Mouse (Mus musculus) forebrain, embryonic 11.5 days (tissue): ENCODE measurements at regions not wholly inside any gene's neighbourhood (a gene's known extent, or its start where the extent isn't known, plus 50 kb on each side); places are given as distances from the start of the nearest gene placed in this dataset.

Experiments used
- ATAC-seq: fragments of 200-750 bp; cut with Nextera tagmentation; replicated peaks from 2 replicates; pipeline ENCODE4 v1.8.0; 2017; ENCODE audit warnings: moderate TSS enrichment; ENCODE audit not compliant: low FRiP score
- DNase-seq: peaks from one replicate; pipeline ENCODE4 v3.0.0-alpha.2; 2017; ENCODE audit warnings: low spot score
- H3K27ac ChIP-seq: fragments of 300-500 bp; sonication (generic); 2 replicates; pipeline ENCODE4 v1.5.1; 2014; ENCODE audit warnings: low read depth, low read length
- H3K27me3 ChIP-seq: fragments of 300-500 bp; sonication (generic); 2 replicates; pipeline ENCODE4 v1.6.1; 2014; ENCODE audit warnings: mild to moderate bottlenecking, low read length, mixed read lengths; ENCODE audit not compliant: control insufficient read depth, insufficient read depth
- H3K36me3 ChIP-seq: fragments of 300-500 bp; sonication (generic); 2 replicates; pipeline ENCODE4 v1.6.1; 2014; ENCODE audit warnings: mild to moderate bottlenecking, low read length, moderate library complexity, mixed read lengths; ENCODE audit not compliant: control insufficient read depth, insufficient read depth
- H3K4me1 ChIP-seq: fragments of 300-500 bp; sonication (generic); replicated peaks from 2 replicates; pipeline ENCODE4 v1.6.1; 2014; ENCODE audit warnings: low read length, mixed read lengths; ENCODE audit not compliant: control insufficient read depth, insufficient read depth
- H3K4me2 ChIP-seq: fragments of 300-500 bp; sonication (generic); 2 replicates; pipeline ENCODE4 v1.6.1; 2014; ENCODE audit warnings: low read depth, mild to moderate bottlenecking, low read length, moderate library complexity, mixed read lengths; ENCODE audit not compliant: severe bottlenecking
- H3K4me3 ChIP-seq: fragments of 300-500 bp; sonication (generic); 2 replicates; pipeline ENCODE4 v1.5.1; 2014; ENCODE audit warnings: low read depth, low read length
- H3K9ac ChIP-seq: fragments of 300-500 bp; sonication (generic); 2 replicates; pipeline ENCODE4 v1.6.1; 2014; ENCODE audit warnings: low read length
- H3K9me3 ChIP-seq: fragments of 300-500 bp; sonication (generic); 2 replicates; pipeline ENCODE4 v1.6.1; 2016; ENCODE audit warnings: low read length, mixed read lengths; ENCODE audit not compliant: control insufficient read depth
- WGBS: fragments of 180-500 bp; shearing (Covaris S2); extraction: QIAGEN DNeasy Blood & Tissue Kit; methylation state at CpG from one replicate; pipeline ENCODE4 v1.1.7; 2014; 5-methylcytosine and 5-hydroxymethylcytosine counted together

DNA sequence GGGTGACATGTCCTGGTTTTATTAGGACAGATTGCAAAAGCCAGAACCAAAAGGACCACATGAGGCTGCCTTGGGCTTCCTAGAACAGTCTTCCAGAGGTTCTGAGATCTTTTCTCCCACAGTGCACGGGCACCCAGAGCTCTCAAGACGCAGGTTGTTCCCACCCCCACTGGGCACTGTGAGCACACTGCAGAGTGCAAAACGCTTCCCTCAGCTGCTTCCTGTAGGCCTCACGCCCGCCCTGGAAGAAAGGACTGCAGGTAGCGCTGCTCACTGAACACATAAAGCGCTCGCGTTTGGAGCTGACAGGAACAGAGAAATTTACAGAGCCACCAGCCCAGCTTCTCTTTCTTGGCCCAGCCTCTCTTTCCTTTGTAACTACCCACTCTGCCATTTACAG is 262.5 kb upstream of the Usp24 start:
- no peaks in the 10 kb centered on the region for H3K9me3 ChIP-seq
- H3K36me3 ChIP-seq = no peaks in the 10 kb centered on the region
- 77% methylated on average over 9 of the region's 9 CpGs for WGBS
- no peak overlapping the region for H3K4me3 ChIP-seq
- H3K4me2 ChIP-seq = no peak overlapping the region
- H3K9ac ChIP-seq = no peak overlapping the region
- no peaks in the 10 kb centered on the region for H3K27me3 ChIP-seq
- H3K27ac ChIP-seq = no peak overlapping the region
- ATAC-seq (no peak), DNase-seq (no peak)
- no peaks in the 10 kb centered on the region for H3K4me1 ChIP-seq

- Histone ChIP-seq H3K36me3 (no peaks in the 10 kb centered on the region), H3K4me3 (no peak overlapping the region), H3K4me1 (no peaks in the 10 kb centered on the region), H3K4me2 (no peak overlapping the region), H3K27me3 (no peaks in the 10 kb centered on the region), H3K9me3 (no peaks in the 10 kb centered on the region), H3K9ac (no peak overlapping the region), H3K27ac (no peak overlapping the region)
- WGBS = 81% methylated on average over 7 of the region's 7 CpGs
- ATAC-seq (no peak), DNase-seq (no peak)
Observed at GRCm38 (mm10) chr4:106054324-106054723, 261.7 kb upstream of the Usp24 start.

DNA sequence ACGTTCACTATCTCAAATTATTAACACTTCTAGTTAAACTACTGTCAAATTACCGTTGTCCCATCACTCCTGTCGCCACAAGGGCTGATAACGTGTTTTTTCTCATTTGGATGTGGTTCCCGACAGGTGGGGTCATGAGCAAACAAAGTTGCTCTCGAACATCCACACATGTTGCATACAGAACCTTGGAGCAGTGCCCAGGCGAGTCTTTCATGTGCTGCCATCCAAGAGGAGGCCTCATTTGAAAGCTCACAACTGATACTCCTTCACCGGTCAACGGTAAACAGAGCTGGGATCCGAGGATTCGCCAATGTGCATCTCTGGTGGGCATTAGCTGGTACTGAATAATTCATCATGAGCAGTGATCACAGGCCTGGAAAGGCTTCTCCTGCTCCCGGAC is 253.4 kb upstream of the Usp24 start:
- Histone ChIP-seq H3K4me1 (no peaks in the 10 kb centered on the region), H3K27me3 (no peaks in the 10 kb centered on the region), H3K36me3 (no peaks in the 10 kb centered on the region), H3K4me2 (no peak overlapping the region), H3K27ac (no peak overlapping the region), H3K4me3 (no peak overlapping the region), H3K9me3 (no peaks in the 10 kb centered on the region), H3K9ac (no peak overlapping the region)
- 89% methylated on average over 12 of the region's 12 CpGs for WGBS
- DNase-seq = no peak
- no peak for ATAC-seq

DNA sequence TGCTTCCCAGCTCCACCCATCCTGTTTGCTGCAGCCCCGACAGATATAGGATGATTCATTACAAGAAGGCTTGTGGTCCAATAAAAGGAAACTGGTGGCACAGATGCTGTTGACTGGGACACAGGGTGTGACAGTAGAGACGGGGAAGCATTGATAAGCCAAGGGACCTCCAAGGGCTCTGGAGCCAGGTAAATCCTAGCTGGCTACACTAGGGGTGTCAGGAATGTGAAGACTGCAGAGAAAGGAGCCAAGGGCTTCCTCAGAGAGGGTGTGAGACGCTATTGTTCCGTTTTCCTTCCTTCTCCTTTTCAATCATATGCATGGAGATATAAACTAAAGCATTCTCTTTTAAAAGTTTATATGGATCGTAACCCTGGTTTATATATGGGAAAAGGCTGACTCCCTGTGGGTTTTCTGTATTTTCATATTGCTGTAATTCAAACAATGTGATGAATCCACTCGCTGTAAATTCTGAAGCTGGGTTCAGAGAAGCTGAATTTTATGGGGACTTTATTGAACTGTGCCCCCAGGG is 252.1 kb upstream of the Usp24 start:
- WGBS = 80% methylated on average over 6 of the region's 6 CpGs
- Histone ChIP-seq H3K27ac (no peak overlapping the region), H3K27me3 (no peaks in the 10 kb centered on the region), H3K9ac (no peak overlapping the region), H3K4me1 (no peaks in the 10 kb centered on the region), H3K9me3 (no peaks in the 10 kb centered on the region), H3K4me3 (no peak overlapping the region), H3K36me3 (no peaks in the 10 kb centered on the region), H3K4me2 (no peak overlapping the region)
- ATAC-seq = no peak
- peak; percentile 23 for DNase-seq

DNA sequence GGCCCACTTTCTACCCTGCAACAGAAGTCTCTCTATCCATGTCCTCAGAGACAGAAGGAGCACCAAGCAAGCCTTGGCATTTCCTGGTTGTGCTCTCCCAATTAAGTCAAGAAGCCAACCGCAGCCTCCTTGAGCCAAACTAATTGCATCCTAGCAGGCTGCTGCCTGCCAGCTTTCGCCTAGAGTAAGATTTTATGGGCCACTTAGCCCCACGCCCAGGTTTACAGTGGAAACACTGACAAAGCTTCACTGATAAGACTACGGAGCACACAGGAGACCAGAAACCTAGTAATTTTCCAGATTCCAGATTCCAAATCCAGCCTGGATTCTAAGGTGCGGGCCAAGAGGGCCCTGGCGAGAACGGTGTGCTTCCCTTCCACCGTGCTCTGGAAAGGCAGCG is 249.0 kb upstream of the Usp24 start:
- WGBS = 89% methylated on average over 9 of the region's 9 CpGs

DNA sequence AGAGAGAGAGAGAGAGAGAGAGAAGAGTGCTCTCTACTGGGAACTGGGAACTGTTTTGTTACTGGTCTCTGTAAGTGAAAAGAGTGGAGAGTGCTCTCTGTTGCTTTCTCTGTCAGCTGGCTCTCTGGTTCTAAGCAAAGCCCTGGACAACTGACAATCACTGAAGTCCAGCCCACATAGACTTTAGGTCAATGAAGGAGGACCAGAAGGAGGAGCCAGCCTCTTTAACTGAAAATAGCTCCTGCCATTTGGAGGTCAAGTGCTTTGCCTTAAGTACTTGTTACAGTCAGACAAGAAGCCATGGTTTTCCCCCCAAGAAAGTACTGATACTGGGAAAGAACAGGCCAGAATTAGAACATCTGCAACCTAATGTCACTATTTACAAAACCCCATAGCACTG is 232.5 kb upstream of the Usp24 start:
- Histone ChIP-seq H3K9me3 (no peaks in the 10 kb centered on the region), H3K4me2 (no peak overlapping the region), H3K27me3 (no peaks in the 10 kb centered on the region), H3K4me3 (no peak overlapping the region), H3K27ac (no peak overlapping the region), H3K36me3 (no peaks in the 10 kb centered on the region), H3K9ac (no peak overlapping the region), H3K4me1 (no peaks in the 10 kb centered on the region)
- no peak for ATAC-seq
- peak; percentile 2 for DNase-seq

More for the DNA sequence above, 249.0 kb upstream of the Usp24 start:
- DNase-seq (peak; percentile 35), ATAC-seq (no peak)
- Histone ChIP-seq H3K36me3 (no peaks in the 10 kb centered on the region), H3K4me2 (no peak overlapping the region), H3K9me3 (no peaks in the 10 kb centered on the region), H3K9ac (no peak overlapping the region), H3K27ac (no peak overlapping the region), H3K4me3 (no peak overlapping the region), H3K27me3 (no peaks in the 10 kb centered on the region), H3K4me1 (no peaks in the 10 kb centered on the region)

DNA sequence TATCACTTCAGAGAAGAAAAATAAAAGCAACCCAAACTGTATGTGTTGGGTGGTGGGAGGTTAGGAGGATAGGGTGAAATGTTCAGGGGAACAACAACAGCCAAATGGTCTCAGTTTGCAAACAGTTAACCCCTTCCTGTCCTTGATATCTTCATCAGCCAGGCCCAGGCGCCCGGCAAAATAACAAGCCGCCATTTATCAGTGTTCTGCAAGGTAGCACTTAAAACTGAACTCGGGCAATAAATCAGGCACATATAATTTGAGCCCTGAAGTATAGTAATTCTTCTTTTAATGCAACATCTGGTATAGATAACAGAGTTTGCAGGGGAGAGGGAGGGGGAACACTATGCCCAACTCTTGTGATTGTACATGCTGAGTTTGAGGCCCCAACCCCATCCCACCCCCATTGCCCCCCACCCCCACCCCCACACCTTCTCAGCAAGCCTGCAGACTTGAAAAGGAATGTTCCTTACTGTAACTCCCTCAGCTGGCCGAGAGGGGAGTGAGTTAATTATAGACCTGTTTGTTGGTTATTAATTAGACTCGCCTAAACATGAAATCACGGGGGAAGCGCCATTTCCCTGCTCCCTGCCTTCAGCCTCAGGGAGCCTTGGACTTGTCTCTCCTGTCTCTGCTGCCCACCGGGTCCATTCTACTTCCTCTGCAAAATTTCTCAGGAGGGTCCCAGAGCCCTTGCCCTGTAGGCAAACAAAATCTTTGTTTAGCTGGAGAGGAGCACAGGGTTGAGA is 223.9 kb upstream of the Usp24 start:
- 74% methylated on average over 9 of the region's 9 CpGs for whole genome bisulfite sequencing
- no peaks in the 10 kb centered on the region for H3K9me3 ChIP-seq
- no peaks in the 10 kb centered on the region for H3K4me1 ChIP-seq
- no peak overlapping the region for H3K27ac ChIP-seq
- H3K4me2 ChIP-seq = no peak overlapping the region
- ATAC-seq = no peak
- no peaks in the 10 kb centered on the region for H3K27me3 ChIP-seq
- H3K36me3 ChIP-seq = no peaks in the 10 kb centered on the region
- H3K4me3 ChIP-seq = no peak overlapping the region
- no peak overlapping the region for H3K9ac ChIP-seq
- DNase-seq = no peak

- no peak overlapping the region for H3K9ac ChIP-seq
- no peaks in the 10 kb centered on the region for H3K4me1 ChIP-seq
- WGBS = 78% methylated on average over 6 of the region's 6 CpGs
- H3K27me3 ChIP-seq = no peaks in the 10 kb centered on the region
- no peak for ATAC-seq
- DNase-seq = no peak
- H3K9me3 ChIP-seq = no peaks in the 10 kb centered on the region
- no peaks in the 10 kb centered on the region for H3K36me3 ChIP-seq
- no peak overlapping the region for H3K4me2 ChIP-seq
- no peak overlapping the region for H3K4me3 ChIP-seq
- H3K27ac ChIP-seq = no peak overlapping the region
Observed at GRCm38 (mm10) chr4:106092676-106093070, 223.3 kb upstream of the Usp24 start.

DNA sequence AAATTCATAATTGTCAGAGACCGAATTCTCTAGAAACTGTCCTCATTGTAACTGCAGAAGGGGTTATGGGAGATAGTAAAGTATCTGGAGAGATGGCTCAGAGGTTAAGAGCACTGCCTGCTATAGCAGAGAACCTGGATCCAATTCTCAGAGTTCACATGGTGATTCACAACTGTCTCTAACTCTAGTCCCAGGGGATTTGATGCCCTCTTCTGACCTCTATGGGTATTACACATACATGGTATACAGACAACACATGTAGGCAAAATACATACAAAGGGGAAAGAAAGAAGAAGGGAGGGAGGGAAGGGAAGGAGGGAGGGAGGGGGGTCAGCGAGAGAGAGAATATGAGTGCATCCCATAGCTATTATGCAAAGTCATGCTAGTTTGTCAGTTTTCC is 222.8 kb upstream of the Usp24 start:
- no peaks in the 10 kb centered on the region for H3K9me3 ChIP-seq
- no peak overlapping the region for H3K27ac ChIP-seq
- no peak overlapping the region for H3K9ac ChIP-seq
- no peak overlapping the region for H3K4me3 ChIP-seq
- no peak overlapping the region for H3K4me2 ChIP-seq
- no peaks in the 10 kb centered on the region for H3K27me3 ChIP-seq
- H3K36me3 ChIP-seq = no peaks in the 10 kb centered on the region
- DNase-seq = no peak
- H3K4me1 ChIP-seq = no peaks in the 10 kb centered on the region
- ATAC-seq = no peak
- 87% methylated on average over 2 of the region's 2 CpGs for WGBS
